ENCODE assay signal across 11 mouse cellular contexts in the genomic region with DNA sequence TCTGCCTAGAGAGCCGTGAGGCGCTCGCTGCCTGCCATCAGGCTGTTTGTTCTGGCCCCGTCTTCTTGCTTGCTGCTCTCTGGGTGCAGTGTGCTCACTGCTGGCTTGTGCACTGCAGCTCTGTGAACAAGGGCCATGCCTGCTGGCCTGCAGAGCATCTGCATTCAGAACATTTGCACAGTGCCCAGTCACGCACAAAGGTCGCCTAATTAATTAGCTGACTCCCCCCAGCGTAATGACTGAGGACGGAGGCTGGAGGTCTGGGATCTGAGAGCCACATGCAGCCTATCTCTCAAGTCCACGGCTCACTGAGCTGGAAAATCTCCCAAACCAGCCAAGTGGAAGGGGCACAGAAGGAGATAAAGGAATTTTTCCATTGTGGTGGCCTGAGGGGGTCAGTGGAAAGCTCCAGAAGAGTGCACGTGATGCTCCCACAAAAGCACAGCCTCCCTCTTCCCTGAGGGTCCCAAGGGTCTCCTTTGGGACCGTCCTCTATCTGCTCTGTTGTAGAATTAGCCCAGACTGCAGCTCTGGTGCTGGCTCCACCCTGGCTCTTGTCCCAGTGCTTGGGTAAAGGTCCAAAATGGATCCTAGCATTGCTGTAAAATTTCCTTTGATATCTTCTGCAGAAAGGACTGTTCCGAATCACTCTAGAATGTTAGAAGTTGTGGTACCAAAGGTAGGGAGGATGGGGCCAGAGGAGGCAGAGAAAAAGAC. TPM values are rescaled to one million over a fixed set of nuclear protein-coding genes. Genes with fewer than 3 reads are reported as not detected.
DNase-seq lines count a peak whose midpoint lies in the region; ATAC-seq and TF ChIP-seq lines count a peak whose summit lies in the region.
"Had no signal": no experiment of that assay in that cellular context is flagged by ENCODE, and none has a peak within 500 bp of the region (broad histone marks: within the 10 kb centered on the region; RNA-seq: fewer than 3 reads in every experiment).

No protein-coding gene starts in this region.

- H3K9me3 ChIP-seq in lung, embryonic 15.5 days, result no peaks in the 10 kb centered on the region
- no peaks in the 10 kb centered on the region for H3K9me3 ChIP-seq in lung, postnatal 0 days (ENCODE audit: low read length)

- no peak overlapping the region for H3K4me3 ChIP-seq in lung, embryonic 15.5 days
- no peak overlapping the region for H3K4me3 ChIP-seq in lung, postnatal 0 days (ENCODE audit: low read depth, low read length)
- H3K4me3 ChIP-seq in olfactory bulb, adult 2 months (ENCODE audit: insufficient read depth, low read depth, low read length), result no peak overlapping the region
- H3K4me3 ChIP-seq: erythroblast, embryonic 14.5 days had no signal

- no peak for TF ChIP-seq POLR2A in olfactory bulb, adult 2 months (IDR thresholded peaks at IDR 0.05; ENCODE audit: insufficient read depth, low read depth, low read length)

- TF ChIP-seq EP300 in lung, postnatal 0 days (IDR thresholded peaks at IDR 0.05), result no peak

- no peak for DNase-seq in lung, postnatal 0 days (ENCODE audit: low spot score)
- peak; percentile 72 for DNase-seq in embryo, embryonic 9.5 days (ENCODE audit: extremely low spot score)
- peak; percentile 93 for DNase-seq in kidney, adult 9 months
- DNase-seq in lung, postnatal 10 days, result no peak
- DNase-seq in yolk sac, embryonic 10.5 days (ENCODE audit: low spot score), result no peak
- DNase-seq in right cerebral cortex, postnatal 14 days, result no peak

- no peak overlapping the region for H3K4me2 ChIP-seq in lung, embryonic 15.5 days
- H3K4me2 ChIP-seq in lung, postnatal 0 days (replicated peaks; ENCODE audit: low read depth, low read length), result no peak overlapping the region

- ATAC-seq in lung, embryonic 15.5 days (ENCODE audit: borderline replicate concordance, extremely low read depth, low FRiP score, low TSS enrichment), result 0 out of 2 replicates have a peak, but pooled peaks have one; percentile 37
- no peak for ATAC-seq in lung, postnatal 0 days

- H3K36me3 ChIP-seq in lung, embryonic 15.5 days, result no peaks in the 10 kb centered on the region
- no peaks in the 10 kb centered on the region for H3K36me3 ChIP-seq in lung, postnatal 0 days (ENCODE audit: insufficient read depth, low read length)
- H3K36me3 ChIP-seq: G1E had no signal

- H3K4me1 ChIP-seq in lung, embryonic 15.5 days, result peaks cover 28% of the 10 kb centered on the region
- H3K4me1 ChIP-seq in lung, postnatal 0 days (ENCODE audit: insufficient read depth, low read depth, low read length), result no peaks in the 10 kb centered on the region
- peaks cover 40% of the 10 kb centered on the region for H3K4me1 ChIP-seq in olfactory bulb, adult 2 months (ENCODE audit: control insufficient read depth, insufficient read depth, low read length)

- no peak overlapping the region for H3K9ac ChIP-seq in lung, embryonic 15.5 days
- H3K9ac ChIP-seq in lung, postnatal 0 days (replicated peaks; ENCODE audit: low read depth), result no peak overlapping the region
- H3K9ac ChIP-seq: liver, embryonic 14.5 days had no signal

- no peaks in the 10 kb centered on the region for H3K27me3 ChIP-seq in lung, embryonic 15.5 days
- H3K27me3 ChIP-seq in lung, postnatal 0 days (replicated peaks; ENCODE audit: insufficient read depth, low read length), result no peaks in the 10 kb centered on the region

- peak overlapping the region; percentile 13 for H3K27ac ChIP-seq in lung, embryonic 15.5 days
- H3K27ac ChIP-seq in lung, postnatal 0 days (ENCODE audit: low read length), result no peak overlapping the region
- H3K27ac ChIP-seq in olfactory bulb, adult 2 months (ENCODE audit: insufficient read depth, low read depth, low read length), result peak overlapping the region; percentile 14; the same call in 1 of the 2 replicates
- H3K27ac ChIP-seq: liver, embryonic 14.5 days had no signal

- WGBS in lung, embryonic 15.5 days, result 46% methylated on average over 12 of the region's 12 CpGs
- WGBS in lung, postnatal 0 days, result 51% methylated on average over 12 of the region's 12 CpGs
- WGBS in olfactory bulb, adult 2 months, result 36% methylated on average over 12 of the region's 12 CpGs

- no peak for TF ChIP-seq CTCF in lung, postnatal 0 days (IDR thresholded peaks at IDR 0.05)
- no peak for TF ChIP-seq CTCF in olfactory bulb, adult 2 months (IDR thresholded peaks at IDR 0.05; ENCODE audit: insufficient read depth, low read depth, low read length)

RNA-seq across cellular contexts. Expression of gene Plekha1, which starts 27.5 kb away (rescaled TPM):
- 59.7 and 61.4 TPM in 2 replicates for polyA plus RNA-seq in lung, embryonic 15.5 days (2015; fragmentation: Nextera tagmentation; extraction: Ambion mirVana)
- polyA plus RNA-seq in lung, postnatal 0 days (2015; fragmentation: Nextera tagmentation; extraction: Ambion mirVana), result 74.5 and 83.9 TPM in 2 replicates
- polyA plus RNA-seq in olfactory bulb, adult 2 months (2012; ENCODE audit: insufficient read depth, insufficient read length, low replicate concordance, missing spikeins), result 219 TPM in 1 of 2 replicates, not detected in the other
- polyA plus RNA-seq: erythroblast, embryonic 14.5 days; G1E had no signal

Comparison
In these comparisons a context has a peak if more than half of its experiments do, and no peak if none do; other contexts are left out.
1. DNase-seq: peak in embryo, embryonic 9.5 days (single experiment) and kidney, adult 9 months (single experiment); none in lung, postnatal 0 days (single experiment), lung, postnatal 10 days (single experiment), yolk sac, embryonic 10.5 days (single experiment) and right cerebral cortex, postnatal 14 days (single experiment).